Mouse (Mus musculus): ENCODE measurements around the gene Gsg1.

- TF ChIP-seq CTCF (IDR thresholded peaks at IDR 0.05; ENCODE audit: low read depth, low read length) (no peak), POLR2A (IDR thresholded peaks at IDR 0.05; ENCODE audit: extremely low read depth, insufficient read depth, low read length) (no peak)
These were observed 57.4 kb downstream of the Gsg1 start for GRCm38 (mm10) chr6:135196707-135197106.

All from liver, adult 2 months (tissue).